Mouse (Mus musculus): ENCODE data around the gene Mef2c. TPM values are rescaled to one million over a fixed set of nuclear protein-coding genes. Genes with fewer than 3 reads are reported as not detected.

Mef2c gene
- polyA plus RNA-seq, 1 experiment from 2014 or later: 29.8 TPM

- H3K9ac ChIP-seq (replicated peaks; ENCODE audit: low read length): no peak overlapping the region
- no peak for DNase-seq (ENCODE audit: low spot score)
- ATAC-seq (replicated peaks; ENCODE audit: insufficient number of reproducible peaks, low FRiP score, low TSS enrichment, low read depth): no peak
- H3K27ac ChIP-seq (replicated peaks; ENCODE audit: low read depth, low read length): no peak overlapping the region
- WGBS: 42% methylated on average over 2 of the region's 2 CpGs
- H3K4me3 ChIP-seq (ENCODE audit: low read depth, low read length): peak overlapping the region; percentile 54
- H3K4me2 ChIP-seq (ENCODE audit: low read depth, low read length): peak overlapping the region; percentile 33
- H3K9me3 ChIP-seq (replicated peaks; ENCODE audit: control insufficient read depth, low read length): no peaks in the 10 kb centered on the region
- H3K4me1 ChIP-seq (ENCODE audit: control insufficient read depth, insufficient read depth, low read length): no peaks in the 10 kb centered on the region
- no peaks in the 10 kb centered on the region for H3K36me3 ChIP-seq (replicated peaks; ENCODE audit: control insufficient read depth, insufficient read depth, low read depth, low read length)
- H3K27me3 ChIP-seq (ENCODE audit: control insufficient read depth, insufficient read depth, low read length): no peaks in the 10 kb centered on the region
Observed at GRCm38 (mm10) chr13:83525716-83526005, 21.8 kb downstream of the Mef2c start.

GRCm38 (mm10) chr13:83526066-83526465, 22.2 kb downstream of the Mef2c start:
- H3K27me3 ChIP-seq (ENCODE audit: control insufficient read depth, insufficient read depth, low read length): no peaks in the 10 kb centered on the region
- H3K36me3 ChIP-seq (replicated peaks; ENCODE audit: control insufficient read depth, insufficient read depth, low read depth, low read length): no peaks in the 10 kb centered on the region
- peak overlapping the region; percentile 17 for H3K4me3 ChIP-seq (ENCODE audit: low read depth, low read length)
- no peak overlapping the region for H3K9ac ChIP-seq (replicated peaks; ENCODE audit: low read length)
- ATAC-seq (replicated peaks; ENCODE audit: insufficient number of reproducible peaks, low FRiP score, low TSS enrichment, low read depth) (no peak), DNase-seq (ENCODE audit: low spot score) (no peak)
- no peak overlapping the region for H3K4me2 ChIP-seq (ENCODE audit: low read depth, low read length)
- 38% methylated on average over 6 of the region's 6 CpGs for WGBS
- H3K4me1 ChIP-seq (ENCODE audit: control insufficient read depth, insufficient read depth, low read length): no peaks in the 10 kb centered on the region
- H3K27ac ChIP-seq (replicated peaks; ENCODE audit: low read depth, low read length): no peak overlapping the region
- H3K9me3 ChIP-seq (replicated peaks; ENCODE audit: control insufficient read depth, low read length): no peaks in the 10 kb centered on the region

- ATAC-seq (replicated peaks; ENCODE audit: insufficient number of reproducible peaks, low FRiP score, low TSS enrichment, low read depth) (no peak), DNase-seq (ENCODE audit: low spot score) (no peak)
- WGBS: 75% methylated on average over 9 of the region's 9 CpGs
- H3K4me2 ChIP-seq (ENCODE audit: low read depth, low read length): no peak overlapping the region
- H3K9me3 ChIP-seq (replicated peaks; ENCODE audit: control insufficient read depth, low read length): no peaks in the 10 kb centered on the region
- H3K4me1 ChIP-seq (ENCODE audit: control insufficient read depth, insufficient read depth, low read length): no peaks in the 10 kb centered on the region
- H3K9ac ChIP-seq (replicated peaks; ENCODE audit: low read length): no peak overlapping the region
- H3K27ac ChIP-seq (replicated peaks; ENCODE audit: low read depth, low read length): no peak overlapping the region
- no peak overlapping the region for H3K4me3 ChIP-seq (ENCODE audit: low read depth, low read length)
- H3K27me3 ChIP-seq (ENCODE audit: control insufficient read depth, insufficient read depth, low read length): no peaks in the 10 kb centered on the region
- H3K36me3 ChIP-seq (replicated peaks; ENCODE audit: control insufficient read depth, insufficient read depth, low read depth, low read length): no peaks in the 10 kb centered on the region
Observed at GRCm38 (mm10) chr13:83527921-83528320, 24.1 kb downstream of the Mef2c start.

- no peak for DNase-seq (ENCODE audit: low spot score)
- H3K4me3 ChIP-seq (ENCODE audit: low read depth, low read length): no peak overlapping the region
- no peaks in the 10 kb centered on the region for H3K27me3 ChIP-seq (ENCODE audit: control insufficient read depth, insufficient read depth, low read length)
- H3K4me1 ChIP-seq (ENCODE audit: control insufficient read depth, insufficient read depth, low read length): no peaks in the 10 kb centered on the region
- H3K9me3 ChIP-seq (replicated peaks; ENCODE audit: control insufficient read depth, low read length): no peaks in the 10 kb centered on the region
- H3K36me3 ChIP-seq (replicated peaks; ENCODE audit: control insufficient read depth, insufficient read depth, low read depth, low read length): no peaks in the 10 kb centered on the region
- 74% methylated on average over 8 of the region's 8 CpGs for WGBS
- H3K4me2 ChIP-seq (ENCODE audit: low read depth, low read length): no peak overlapping the region
- no peak overlapping the region for H3K9ac ChIP-seq (replicated peaks; ENCODE audit: low read length)
- no peak overlapping the region for H3K27ac ChIP-seq (replicated peaks; ENCODE audit: low read depth, low read length)
- ATAC-seq (replicated peaks; ENCODE audit: insufficient number of reproducible peaks, low FRiP score, low TSS enrichment, low read depth): no peak
Observed at GRCm38 (mm10) chr13:83529729-83530314, 26.0 kb downstream of the Mef2c start.

GRCm38 (mm10) chr13:83530889-83531288, 27.1 kb downstream of the Mef2c start:
- H3K36me3 ChIP-seq (replicated peaks; ENCODE audit: control insufficient read depth, insufficient read depth, low read depth, low read length): no peaks in the 10 kb centered on the region
- H3K9me3 ChIP-seq (replicated peaks; ENCODE audit: control insufficient read depth, low read length): no peaks in the 10 kb centered on the region
- H3K9ac ChIP-seq (replicated peaks; ENCODE audit: low read length): no peak overlapping the region
- no peak overlapping the region for H3K4me3 ChIP-seq (ENCODE audit: low read depth, low read length)
- WGBS: 73% methylated on average over 4 of the region's 4 CpGs
- ATAC-seq (replicated peaks; ENCODE audit: insufficient number of reproducible peaks, low FRiP score, low TSS enrichment, low read depth) (no peak), DNase-seq (ENCODE audit: low spot score) (no peak)
- no peak overlapping the region for H3K4me2 ChIP-seq (ENCODE audit: low read depth, low read length)
- no peak overlapping the region for H3K27ac ChIP-seq (replicated peaks; ENCODE audit: low read depth, low read length)
- no peaks in the 10 kb centered on the region for H3K4me1 ChIP-seq (ENCODE audit: control insufficient read depth, insufficient read depth, low read length)
- H3K27me3 ChIP-seq (ENCODE audit: control insufficient read depth, insufficient read depth, low read length): no peaks in the 10 kb centered on the region

GRCm38 (mm10) chr13:83531968-83532591, 28.2 kb downstream of the Mef2c start:
- ATAC-seq (replicated peaks; ENCODE audit: insufficient number of reproducible peaks, low FRiP score, low TSS enrichment, low read depth): no peak
- Histone ChIP-seq H3K4me2 (ENCODE audit: low read depth, low read length) (no peak overlapping the region), H3K9me3 (replicated peaks; ENCODE audit: control insufficient read depth, low read length) (no peaks in the 10 kb centered on the region), H3K9ac (replicated peaks; ENCODE audit: low read length) (no peak overlapping the region), H3K27ac (replicated peaks; ENCODE audit: low read depth, low read length) (no peak overlapping the region), H3K36me3 (replicated peaks; ENCODE audit: control insufficient read depth, insufficient read depth, low read depth, low read length) (no peaks in the 10 kb centered on the region), H3K4me3 (ENCODE audit: low read depth, low read length) (no peak overlapping the region), H3K27me3 (ENCODE audit: control insufficient read depth, insufficient read depth, low read length) (no peaks in the 10 kb centered on the region), H3K4me1 (ENCODE audit: control insufficient read depth, insufficient read depth, low read length) (no peaks in the 10 kb centered on the region)
- WGBS: 48% methylated on average over 8 of the region's 8 CpGs
- DNase-seq (ENCODE audit: low spot score): peak; percentile 25

- Histone ChIP-seq H3K9me3 (replicated peaks; ENCODE audit: control insufficient read depth, low read length) (no peaks in the 10 kb centered on the region), H3K27me3 (ENCODE audit: control insufficient read depth, insufficient read depth, low read length) (no peaks in the 10 kb centered on the region), H3K4me2 (ENCODE audit: low read depth, low read length) (no peak overlapping the region), H3K4me1 (ENCODE audit: control insufficient read depth, insufficient read depth, low read length) (no peaks in the 10 kb centered on the region), H3K27ac (replicated peaks; ENCODE audit: low read depth, low read length) (no peak overlapping the region), H3K4me3 (ENCODE audit: low read depth, low read length) (no peak overlapping the region), H3K9ac (replicated peaks; ENCODE audit: low read length) (no peak overlapping the region), H3K36me3 (replicated peaks; ENCODE audit: control insufficient read depth, insufficient read depth, low read depth, low read length) (no peaks in the 10 kb centered on the region)
- ATAC-seq (replicated peaks; ENCODE audit: insufficient number of reproducible peaks, low FRiP score, low TSS enrichment, low read depth) (no peak), DNase-seq (ENCODE audit: low spot score) (no peak)
- 78% methylated on average over 3 of the region's 3 CpGs for WGBS
Observed at GRCm38 (mm10) chr13:83536361-83536760, 32.5 kb downstream of the Mef2c start.

GRCm38 (mm10) chr13:83537163-83537562, 33.3 kb downstream of the Mef2c start:
- Histone ChIP-seq H3K9me3 (replicated peaks; ENCODE audit: control insufficient read depth, low read length) (no peaks in the 10 kb centered on the region), H3K36me3 (replicated peaks; ENCODE audit: control insufficient read depth, insufficient read depth, low read depth, low read length) (no peaks in the 10 kb centered on the region), H3K9ac (replicated peaks; ENCODE audit: low read length) (no peak overlapping the region), H3K27me3 (ENCODE audit: control insufficient read depth, insufficient read depth, low read length) (no peaks in the 10 kb centered on the region), H3K27ac (replicated peaks; ENCODE audit: low read depth, low read length) (no peak overlapping the region), H3K4me3 (ENCODE audit: low read depth, low read length) (no peak overlapping the region), H3K4me2 (ENCODE audit: low read depth, low read length) (no peak overlapping the region), H3K4me1 (ENCODE audit: control insufficient read depth, insufficient read depth, low read length) (no peaks in the 10 kb centered on the region)
- no peak for DNase-seq (ENCODE audit: low spot score)
- no peak for ATAC-seq (replicated peaks; ENCODE audit: insufficient number of reproducible peaks, low FRiP score, low TSS enrichment, low read depth)
- 69% methylated on average over 5 of the region's 5 CpGs for WGBS

Measured in embryonic facial prominence, embryonic 11.5 days (tissue).